Mouse (Mus musculus) C2C12 (cell line): Measurements from ENCODE around the gene Ryr3.

ENCODE experiments used
- CEBPB ChIP-seq: IDR thresholded peaks from one replicate; pipeline ENCODE4 v1.6.1; 2011; ENCODE audit warnings: low read depth, mild to moderate bottlenecking, control low read depth, moderate library complexity
- CTCF ChIP-seq: IDR thresholded peaks from one replicate; pipeline ENCODE4 v1.5.1; 2011; ENCODE audit not compliant: control insufficient read depth, insufficient read depth, insufficient read length
- FOSL1 ChIP-seq: IDR thresholded peaks from one replicate; pipeline ENCODE4 v1.8.0; 2011; ENCODE audit warnings: mild to moderate bottlenecking, low read length; ENCODE audit not compliant: poor library complexity, insufficient read depth, severe bottlenecking
- MAX ChIP-seq: IDR thresholded peaks from one replicate; pipeline ENCODE4 v1.6.1; 2011; ENCODE audit warnings: mild to moderate bottlenecking, control low read depth
- MYOD1 ChIP-seq: IDR thresholded peaks from one replicate; pipeline ENCODE4 v1.6.1; 2011; ENCODE audit warnings: low read depth; ENCODE audit not compliant: control insufficient read depth, insufficient read length
- MYOG ChIP-seq: IDR thresholded peaks from one replicate; pipeline ENCODE4 v1.6.1; 2011; ENCODE audit not compliant: control insufficient read depth, insufficient read length; ENCODE audit errors: extremely low read depth
- USF1 ChIP-seq: IDR thresholded peaks from one replicate; pipeline ENCODE4 v1.6.1; 2011; ENCODE audit warnings: low read depth, mild to moderate bottlenecking, control low read depth, moderate library complexity

DNA sequence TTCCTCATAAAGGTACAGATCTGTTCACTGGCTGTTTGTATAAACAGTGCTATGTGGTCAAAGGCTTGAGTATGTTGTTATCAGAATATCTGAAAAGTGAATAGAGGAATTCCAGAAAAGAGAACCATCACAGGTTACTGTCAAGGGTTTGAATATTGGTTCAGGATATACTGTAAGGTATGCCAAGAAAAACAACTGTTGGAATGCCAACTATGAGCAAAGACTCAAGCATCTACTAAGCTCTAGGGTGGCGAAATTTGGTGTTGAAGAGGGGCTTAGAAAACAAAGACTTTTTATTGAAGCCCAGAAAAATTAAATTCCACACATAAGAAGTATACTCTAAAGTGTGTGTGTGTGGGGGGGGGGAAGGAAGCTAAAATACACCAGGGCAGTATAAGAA is 198.6 kb downstream of the Ryr3 start:
- TF ChIP-seq USF1, result no peak
- TF ChIP-seq CTCF, result no peak
- no peak for TF ChIP-seq MAX
- no peak for TF ChIP-seq MYOG
- no peak for TF ChIP-seq CEBPB
- no peak for TF ChIP-seq FOSL1
- no peak for TF ChIP-seq MYOD1
